Mouse (Mus musculus) hindbrain, embryonic 12.5 days (tissue): ENCODE results near the gene Mvb12b. TPM values are rescaled to one million over a fixed set of nuclear protein-coding genes. Genes with fewer than 3 reads are reported as not detected.

Experiments used
- ATAC-seq: fragments of 200-750 bp; cut with Nextera tagmentation; 2 replicates; pipeline ENCODE4 v1.8.0; 2017; ENCODE audit warnings: moderate TSS enrichment; ENCODE audit not compliant: low FRiP score
- H3K27ac ChIP-seq: fragments of 300-500 bp; sonication (generic); 2 replicates; pipeline ENCODE4 v1.5.1; 2016; ENCODE audit warnings: mild to moderate bottlenecking
- H3K27me3 ChIP-seq: fragments of 300-500 bp; sonication (generic); 2 replicates; pipeline ENCODE4 v1.6.1; 2016; ENCODE audit warnings: mild to moderate bottlenecking
- H3K36me3 ChIP-seq: fragments of 300-500 bp; sonication (generic); 2 replicates; pipeline ENCODE4 v1.6.1; 2016; ENCODE audit warnings: mild to moderate bottlenecking
- H3K4me1 ChIP-seq: fragments of 300-500 bp; sonication (generic); 2 replicates; pipeline ENCODE4 v1.6.1; 2016
- H3K4me2 ChIP-seq: fragments of 300-500 bp; sonication (generic); replicated peaks from 2 replicates; pipeline ENCODE4 v1.6.1; 2016; ENCODE audit warnings: mild to moderate bottlenecking
- H3K4me3 ChIP-seq: fragments of 300-500 bp; sonication (generic); 2 replicates; pipeline ENCODE4 v1.5.1; 2016; ENCODE audit warnings: mild to moderate bottlenecking
- H3K9ac ChIP-seq: fragments of 300-500 bp; sonication (generic); 2 replicates; pipeline ENCODE4 v1.6.1; 2016; ENCODE audit warnings: mild to moderate bottlenecking, moderate library complexity
- H3K9me3 ChIP-seq: fragments of 300-500 bp; sonication (generic); replicated peaks from 2 replicates; pipeline ENCODE4 v1.6.1; 2016; ENCODE audit warnings: mild to moderate bottlenecking
- WGBS: fragments of 180-500 bp; shearing (Covaris S2); methylation state at CpG from one replicate; pipeline ENCODE4 v1.1.7; 2016; 5-methylcytosine and 5-hydroxymethylcytosine counted together
- polyA plus RNA-seq: library from polyadenylated mRNA; unstranded; fragments of >200 nt; fragmentation: Nextera tagmentation; extraction: Ambion mirVana; gene quantifications from 2 replicates; pipeline ENCODE4 v1.2.1, GENCODE M21; 2016

Mvb12b gene
- 58.9 and 61.5 TPM in 2 replicates for polyA plus RNA-seq

GRCm38 (mm10) chr2:33887328-33888099 lies at the start of gene Mvb12b:
Gene Mvb12b (minus strand): TSS chr2:33887946.
- peak; percentile 60 for ATAC-seq
- H3K4me1 ChIP-seq, result peaks cover 38% of the 10 kb centered on the region
- under 1% methylated on average over 33 of the region's 67 CpGs for WGBS

GRCm38 (mm10) chr2:33935756-33936155 lies 48.0 kb upstream of the Mvb12b start:
- H3K4me1 ChIP-seq, result 0 out of 2 replicates have a peak, but pooled peaks cover under 1% of the 10 kb centered on the region
- H3K9me3 ChIP-seq, result no peaks in the 10 kb centered on the region
- H3K27me3 ChIP-seq, result no peaks in the 10 kb centered on the region
- 50% methylated on average over 9 of the region's 9 CpGs for WGBS
- H3K9ac ChIP-seq, result no peak overlapping the region
- ATAC-seq, result no peak
- no peak overlapping the region for H3K27ac ChIP-seq
- no peaks in the 10 kb centered on the region for H3K36me3 ChIP-seq
- no peak overlapping the region for H3K4me2 ChIP-seq
- H3K4me3 ChIP-seq, result no peak overlapping the region

More at GRCm38 (mm10) chr2:33887328-33888099, at the start of gene Mvb12b:
- peak within 1 kb of the TSS; percentile 90 for H3K4me3 ChIP-seq
- no peaks in the 10 kb centered on the region for H3K27me3 ChIP-seq
- H3K9me3 ChIP-seq, result no peaks in the 10 kb centered on the region
- H3K4me2 ChIP-seq, result peak within 1 kb of the TSS; percentile 88
- peak within 1 kb of the TSS; percentile 99 for H3K9ac ChIP-seq
- H3K36me3 ChIP-seq, result no peaks in the 10 kb centered on the region
- peak within 1 kb of the TSS; percentile 100 for H3K27ac ChIP-seq

- H3K4me2 ChIP-seq, result no peak overlapping the region
- no peaks in the 10 kb centered on the region for H3K4me1 ChIP-seq
- no peaks in the 10 kb centered on the region for H3K36me3 ChIP-seq
- no peak overlapping the region for H3K4me3 ChIP-seq
- H3K27me3 ChIP-seq, result no peaks in the 10 kb centered on the region
- no peak overlapping the region for H3K9ac ChIP-seq
- no peak overlapping the region for H3K27ac ChIP-seq
- ATAC-seq, result 0 out of 2 replicates have a peak, but pooled peaks have one; percentile 52
- no peaks in the 10 kb centered on the region for H3K9me3 ChIP-seq
- WGBS, result 61% methylated on average over 10 of the region's 10 CpGs
These were observed 46.1 kb upstream of the Mvb12b start for GRCm38 (mm10) chr2:33933606-33934510.

- no peak overlapping the region for H3K9ac ChIP-seq
- H3K36me3 ChIP-seq, result no peaks in the 10 kb centered on the region
- no peaks in the 10 kb centered on the region for H3K9me3 ChIP-seq
- no peak for ATAC-seq
- no peak overlapping the region for H3K4me3 ChIP-seq
- no peaks in the 10 kb centered on the region for H3K4me1 ChIP-seq
- H3K27ac ChIP-seq, result no peak overlapping the region
- no peaks in the 10 kb centered on the region for H3K27me3 ChIP-seq
- 81% methylated on average over 5 of the region's 5 CpGs for WGBS
- H3K4me2 ChIP-seq, result no peak overlapping the region
These were observed 43.4 kb upstream of the Mvb12b start for GRCm38 (mm10) chr2:33931161-33931560.

GRCm38 (mm10) chr2:33925288-33925687 lies 37.5 kb upstream of the Mvb12b start:
- WGBS, result 86% methylated on average over 5 of the region's 5 CpGs
- H3K9ac ChIP-seq, result no peak overlapping the region

GRCm38 (mm10) chr2:33923482-33923881 lies 35.7 kb upstream of the Mvb12b start:
- no peak for ATAC-seq
- H3K27me3 ChIP-seq, result peaks cover 9% of the 10 kb centered on the region; the same call in 1 of the 2 replicates
- no peaks in the 10 kb centered on the region for H3K36me3 ChIP-seq
- H3K27ac ChIP-seq, result no peak overlapping the region
- H3K9ac ChIP-seq, result no peak overlapping the region
- H3K9me3 ChIP-seq, result no peaks in the 10 kb centered on the region
- peaks cover 19% of the 10 kb centered on the region for H3K4me1 ChIP-seq
- H3K4me3 ChIP-seq, result no peak overlapping the region
- WGBS, result 79% methylated on average over 5 of the region's 5 CpGs
- H3K4me2 ChIP-seq, result no peak overlapping the region

More at GRCm38 (mm10) chr2:33925288-33925687, 37.5 kb upstream of the Mvb12b start:
- no peak for ATAC-seq
- Histone ChIP-seq H3K4me1 (peaks cover 10% of the 10 kb centered on the region), H3K36me3 (no peaks in the 10 kb centered on the region), H3K27me3 (peaks cover 9% of the 10 kb centered on the region; the same call in 1 of the 2 replicates), H3K9me3 (no peaks in the 10 kb centered on the region), H3K4me2 (no peak overlapping the region), H3K27ac (no peak overlapping the region), H3K4me3 (no peak overlapping the region)

- H3K27me3 ChIP-seq, result peaks cover 9% of the 10 kb centered on the region; the same call in 1 of the 2 replicates
- no peaks in the 10 kb centered on the region for H3K36me3 ChIP-seq
- no peak overlapping the region for H3K4me2 ChIP-seq
- no peak overlapping the region for H3K4me3 ChIP-seq
- H3K27ac ChIP-seq, result no peak overlapping the region
- 90% methylated on average over 2 of the region's 2 CpGs for WGBS
- no peak overlapping the region for H3K9ac ChIP-seq
- ATAC-seq, result no peak
- peaks cover 19% of the 10 kb centered on the region for H3K4me1 ChIP-seq
- no peaks in the 10 kb centered on the region for H3K9me3 ChIP-seq
These were observed 34.7 kb upstream of the Mvb12b start for GRCm38 (mm10) chr2:33922466-33922865.

GRCm38 (mm10) chr2:33919934-33920615 lies 32.3 kb upstream of the Mvb12b start:
- Histone ChIP-seq H3K9ac (no peak overlapping the region), H3K9me3 (no peaks in the 10 kb centered on the region), H3K27ac (peak overlapping the region; percentile 49; the same call in 1 of the 2 replicates), H3K27me3 (peaks cover 9% of the 10 kb centered on the region; the same call in 1 of the 2 replicates), H3K36me3 (no peaks in the 10 kb centered on the region), H3K4me3 (no peak overlapping the region), H3K4me1 (peaks cover 19% of the 10 kb centered on the region), H3K4me2 (peak overlapping the region; percentile 15)
- 22% methylated on average over 22 of the region's 22 CpGs for WGBS
- no peak for ATAC-seq

- H3K9ac ChIP-seq, result no peak overlapping the region
- H3K9me3 ChIP-seq, result no peaks in the 10 kb centered on the region
- H3K4me3 ChIP-seq, result no peak overlapping the region
- WGBS, result 71% methylated on average over 3 of the region's 3 CpGs
- H3K27ac ChIP-seq, result no peak overlapping the region
- H3K4me1 ChIP-seq, result peaks cover 16% of the 10 kb centered on the region
- peaks cover 9% of the 10 kb centered on the region; the same call in 1 of the 2 replicates for H3K27me3 ChIP-seq
- ATAC-seq, result no peak
- no peaks in the 10 kb centered on the region for H3K36me3 ChIP-seq
- no peak overlapping the region for H3K4me2 ChIP-seq
These were observed 31.1 kb upstream of the Mvb12b start for GRCm38 (mm10) chr2:33918824-33919223.

GRCm38 (mm10) chr2:33918318-33918717 lies 30.6 kb upstream of the Mvb12b start:
- H3K27me3 ChIP-seq, result peaks cover 9% of the 10 kb centered on the region; the same call in 1 of the 2 replicates
- H3K4me1 ChIP-seq, result peaks cover 13% of the 10 kb centered on the region
- no peak overlapping the region for H3K4me3 ChIP-seq
- H3K9me3 ChIP-seq, result no peaks in the 10 kb centered on the region
- no peak overlapping the region for H3K27ac ChIP-seq
- ATAC-seq, result no peak
- 69% methylated on average over 6 of the region's 6 CpGs for WGBS
- no peak overlapping the region for H3K9ac ChIP-seq
- no peak overlapping the region for H3K4me2 ChIP-seq
- H3K36me3 ChIP-seq, result no peaks in the 10 kb centered on the region

GRCm38 (mm10) chr2:33916603-33917002 lies 28.9 kb upstream of the Mvb12b start:
- ATAC-seq, result no peak
- Histone ChIP-seq H3K4me2 (no peak overlapping the region), H3K4me1 (peaks cover 13% of the 10 kb centered on the region), H3K27me3 (no peaks in the 10 kb centered on the region), H3K4me3 (no peak overlapping the region), H3K36me3 (no peaks in the 10 kb centered on the region), H3K27ac (peak overlapping the region; percentile 60), H3K9ac (no peak overlapping the region), H3K9me3 (no peaks in the 10 kb centered on the region)
- WGBS, result 33% methylated on average over 11 of the region's 11 CpGs
